In genomic region chr5:24396254-24396653, GRCm38 (mm10) we compare ENCODE assay signal across 5 mouse cellular contexts. TPM values are rescaled to one million over a fixed set of nuclear protein-coding genes. Genes with fewer than 3 reads are reported as not detected.
"Had no signal": no experiment of that assay in that cellular context is flagged by ENCODE, and none has a peak within 500 bp of the region (broad histone marks: within the 10 kb centered on the region; RNA-seq: fewer than 3 reads in every experiment).

No protein-coding gene starts in this region.

RNA-seq across cellular contexts. Expression of gene Asic3, which starts 16.9 kb away (rescaled TPM):
- total RNA-seq: megakaryocyte-erythroid progenitor cell, adult 5-6 weeks had no signal
- polyA plus RNA-seq: liver, embryonic 12.5 days; liver, embryonic 16.5 days; lung, embryonic 14.5 days; midbrain, embryonic 14.5 days had no signal
